Mouse (Mus musculus) hematopoietic multipotent progenitor cell, adult 10-12 weeks (in vitro differentiated cells): ENCODE data around the gene Cckar. TPM values are rescaled to one million over a fixed set of nuclear protein-coding genes. Genes with fewer than 3 reads are reported as not detected.

Source experiments
- polyA plus RNA-seq: library from polyadenylated mRNA; stranded (reverse); fragments of >175 nt; gene quantifications from 2 replicates; pipeline ENCODE4 v1.2.3, GENCODE M21; 2012; ENCODE audit warnings: low replicate concordance

The Cckar gene
- polyA plus RNA-seq, result not detected in 2 replicates

DNA sequence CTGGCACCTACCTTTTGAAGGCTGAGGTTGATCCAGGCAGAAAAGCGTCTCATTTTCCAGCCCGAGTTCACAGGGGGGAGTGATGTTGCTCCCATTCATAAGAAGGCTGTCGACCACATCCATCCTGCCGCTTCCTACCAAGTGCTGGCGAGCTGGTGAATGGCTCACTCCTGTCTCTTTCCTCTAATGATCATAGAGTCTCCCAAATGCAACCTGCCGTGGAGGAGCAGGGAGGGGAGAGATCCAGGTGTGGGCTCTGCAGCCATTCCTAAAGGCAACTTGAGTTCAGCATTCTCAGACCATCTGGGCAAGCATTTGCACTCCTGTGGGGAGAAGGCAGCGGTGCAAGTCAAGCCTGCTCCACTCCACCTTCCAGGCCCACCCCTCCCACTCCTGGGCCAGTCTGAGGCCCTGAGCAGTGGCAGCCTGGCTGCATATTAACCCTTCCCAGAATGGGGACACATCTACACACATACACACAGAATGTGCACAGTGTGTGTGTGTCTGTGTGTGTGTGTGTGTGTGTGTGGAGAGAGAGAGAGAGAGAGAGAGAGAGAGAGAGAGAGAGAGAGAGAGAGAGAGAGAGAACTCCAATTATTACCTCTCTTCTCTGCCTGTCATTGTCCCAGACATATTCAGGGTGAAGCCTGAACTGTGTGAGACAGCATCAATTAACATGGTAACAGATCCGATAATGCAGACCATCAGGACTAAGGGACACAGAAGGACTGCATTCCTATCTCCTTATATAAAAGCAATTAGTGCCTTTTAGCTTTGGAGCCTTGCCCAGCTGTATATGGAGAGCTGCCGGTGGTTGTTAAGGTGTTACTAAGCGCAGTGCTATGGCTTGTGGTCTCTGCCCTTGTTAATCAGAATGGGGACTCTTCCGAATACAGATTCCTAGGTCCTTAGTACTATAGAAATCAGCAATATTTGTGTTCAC lies at the start of gene Cckar:
Cckar (minus strand) TSS at position 471 of the 943 bp plus-strand sequence.

Other genes with a start within 250 kb of the Cckar start
- 3.3 and 5.2 TPM in 2 replicates for gene Rbpj, start 241.6 kb downstream of the Cckar start, polyA plus RNA-seq
- 5.7 and 11.2 TPM in 2 replicates for gene Tbc1d19, start 101.9 kb upstream of the Cckar start, polyA plus RNA-seq